Mouse (Mus musculus): ENCODE measurements around the gene Hipk3. TPM values are rescaled to one million over a fixed set of nuclear protein-coding genes. Genes with fewer than 3 reads are reported as not detected.

Hipk3 gene
- polyA plus RNA-seq, 1 experiment = 8.7 TPM

- H3K27ac ChIP-seq (ENCODE audit: control insufficient read depth, insufficient read depth, low read depth, low read length, poor library complexity) = no peak overlapping the region
- TF ChIP-seq CTCF (IDR thresholded peaks at IDR 0.05; ENCODE audit: control insufficient read depth, insufficient read depth, low read length) = no peak
- TF ChIP-seq POLR2A (IDR thresholded peaks at IDR 0.05; ENCODE audit: borderline replicate concordance, control insufficient read depth, low read depth, low read length) = no peak
Observed at GRCm38 (mm10) chr2:104489851-104490250, 4.4 kb downstream of the Hipk3 start.

GRCm38 (mm10) chr2:104484438-104484837, 9.8 kb downstream of the Hipk3 start:
- Histone ChIP-seq H3K4me3 (replicated peaks; ENCODE audit: control insufficient read depth, low read depth, low read length) (no peak overlapping the region), H3K27ac (ENCODE audit: control insufficient read depth, insufficient read depth, low read depth, low read length, poor library complexity) (no peak overlapping the region), H3K4me1 (ENCODE audit: control insufficient read depth, insufficient read depth, low read length) (no peaks in the 10 kb centered on the region; the same call in 1 of the 2 replicates)
- WGBS = 84% methylated on average over 5 of the region's 5 CpGs
- no peak for TF ChIP-seq CTCF (IDR thresholded peaks at IDR 0.05; ENCODE audit: control insufficient read depth, insufficient read depth, low read length)
- TF ChIP-seq POLR2A (IDR thresholded peaks at IDR 0.05; ENCODE audit: borderline replicate concordance, control insufficient read depth, low read depth, low read length) = no peak

More at GRCm38 (mm10) chr2:104489851-104490250, 4.4 kb downstream of the Hipk3 start:
- WGBS = 80% methylated on average over 2 of the region's 2 CpGs
- Histone ChIP-seq H3K4me1 (ENCODE audit: control insufficient read depth, insufficient read depth, low read length) (no peaks in the 10 kb centered on the region), H3K4me3 (replicated peaks; ENCODE audit: control insufficient read depth, low read depth, low read length) (no peak overlapping the region)

DNA sequence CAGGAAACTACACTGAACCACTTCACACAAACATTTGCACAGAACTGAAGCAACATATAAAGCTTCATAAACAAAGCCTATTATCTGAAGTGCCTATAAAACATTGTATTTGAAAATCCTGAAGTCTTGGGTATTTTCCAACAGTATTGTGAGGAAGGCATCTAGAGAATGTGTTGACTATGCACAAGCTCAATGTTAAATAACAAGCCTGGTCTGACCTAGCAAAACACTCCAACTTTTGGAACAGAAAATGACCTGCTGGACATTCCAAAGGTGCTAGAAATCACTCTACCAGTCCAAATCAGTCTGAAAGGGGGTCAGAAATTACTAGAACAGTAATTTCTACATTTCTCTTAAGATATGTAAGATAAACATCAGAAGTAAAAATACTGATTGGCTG, 12.1 kb downstream of the Hipk3 start:
- Histone ChIP-seq H3K4me1 (ENCODE audit: control insufficient read depth, insufficient read depth, low read length) (no peaks in the 10 kb centered on the region; the same call in 1 of the 2 replicates), H3K4me3 (replicated peaks; ENCODE audit: control insufficient read depth, low read depth, low read length) (no peak overlapping the region), H3K27ac (ENCODE audit: control insufficient read depth, insufficient read depth, low read depth, low read length, poor library complexity) (no peak overlapping the region)
- TF ChIP-seq CTCF (IDR thresholded peaks at IDR 0.05; ENCODE audit: control insufficient read depth, insufficient read depth, low read length) = no peak
- no peak for TF ChIP-seq POLR2A (IDR thresholded peaks at IDR 0.05; ENCODE audit: borderline replicate concordance, control insufficient read depth, low read depth, low read length)

DNA sequence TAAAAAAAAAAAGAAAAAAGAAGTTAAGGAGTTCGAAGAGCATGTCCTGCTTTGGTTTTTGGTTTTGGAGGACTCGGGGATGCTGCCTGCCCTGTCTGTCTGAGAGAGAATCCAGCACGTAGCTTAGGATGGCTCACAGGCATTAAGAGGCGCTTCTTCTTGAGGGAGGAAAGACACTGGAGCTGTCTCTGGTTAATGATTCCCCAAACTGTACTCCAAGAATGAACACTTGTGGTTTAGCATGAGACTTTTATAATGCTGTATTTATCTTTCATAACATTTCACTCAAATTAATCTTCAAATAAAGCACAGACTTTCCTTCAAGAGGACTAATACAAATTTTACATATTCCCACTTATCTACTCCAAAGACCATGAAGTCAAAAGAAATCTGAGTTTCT, 15.2 kb downstream of the Hipk3 start:
- no peak for TF ChIP-seq CTCF (IDR thresholded peaks at IDR 0.05; ENCODE audit: control insufficient read depth, insufficient read depth, low read length)
- Histone ChIP-seq H3K27ac (ENCODE audit: control insufficient read depth, insufficient read depth, low read depth, low read length, poor library complexity) (no peak overlapping the region), H3K4me1 (ENCODE audit: control insufficient read depth, insufficient read depth, low read length) (no peaks in the 10 kb centered on the region; the same call in 1 of the 2 replicates), H3K4me3 (replicated peaks; ENCODE audit: control insufficient read depth, low read depth, low read length) (no peak overlapping the region)
- WGBS = 80% methylated on average over 4 of the region's 4 CpGs

DNA sequence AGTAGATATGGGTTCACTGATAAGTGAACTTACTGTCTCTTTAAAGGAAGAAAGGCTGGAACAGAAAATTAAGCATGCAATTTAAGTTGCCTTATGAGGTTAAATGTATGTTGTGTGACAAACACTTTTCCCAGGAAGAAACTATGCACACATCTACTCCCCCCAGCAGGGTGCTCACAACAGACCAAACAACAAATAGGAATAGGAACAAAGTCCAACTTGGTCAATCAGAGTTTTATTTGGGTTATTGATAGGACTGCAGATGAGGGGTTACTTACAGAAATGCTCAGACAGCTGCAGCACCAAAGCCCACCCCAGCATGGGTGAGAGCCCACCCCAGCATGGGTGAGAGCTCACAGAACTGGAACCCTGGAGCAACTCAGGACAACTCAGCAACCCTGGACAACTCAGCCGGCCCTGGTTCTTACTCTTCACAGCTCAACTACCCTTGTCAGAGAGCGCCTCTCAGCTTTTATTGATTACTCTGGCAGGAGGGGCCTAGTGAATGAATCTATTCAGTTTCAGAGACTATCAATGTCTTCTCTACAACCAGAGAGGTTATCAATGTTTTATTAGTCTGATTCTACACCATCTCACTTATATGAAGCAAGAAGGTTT, 16.7 kb downstream of the Hipk3 start:
- 89% methylated on average over 2 of the region's 2 CpGs for WGBS
- Histone ChIP-seq H3K4me3 (replicated peaks; ENCODE audit: control insufficient read depth, low read depth, low read length) (no peak overlapping the region), H3K27ac (ENCODE audit: control insufficient read depth, insufficient read depth, low read depth, low read length, poor library complexity) (no peak overlapping the region), H3K4me1 (ENCODE audit: control insufficient read depth, insufficient read depth, low read length) (no peaks in the 10 kb centered on the region; the same call in 1 of the 2 replicates)
- TF ChIP-seq CTCF (IDR thresholded peaks at IDR 0.05; ENCODE audit: control insufficient read depth, insufficient read depth, low read length) (no peak), POLR2A (IDR thresholded peaks at IDR 0.05; ENCODE audit: borderline replicate concordance, control insufficient read depth, low read depth, low read length) (no peak)

- TF ChIP-seq POLR2A (IDR thresholded peaks at IDR 0.05; ENCODE audit: borderline replicate concordance, control insufficient read depth, low read depth, low read length) = no peak
- no peak for TF ChIP-seq CTCF (IDR thresholded peaks at IDR 0.05; ENCODE audit: control insufficient read depth, insufficient read depth, low read length)
- WGBS = 87% methylated on average over 6 of the region's 6 CpGs
Observed at GRCm38 (mm10) chr2:104472056-104472455, 22.2 kb downstream of the Hipk3 start.

DNA sequence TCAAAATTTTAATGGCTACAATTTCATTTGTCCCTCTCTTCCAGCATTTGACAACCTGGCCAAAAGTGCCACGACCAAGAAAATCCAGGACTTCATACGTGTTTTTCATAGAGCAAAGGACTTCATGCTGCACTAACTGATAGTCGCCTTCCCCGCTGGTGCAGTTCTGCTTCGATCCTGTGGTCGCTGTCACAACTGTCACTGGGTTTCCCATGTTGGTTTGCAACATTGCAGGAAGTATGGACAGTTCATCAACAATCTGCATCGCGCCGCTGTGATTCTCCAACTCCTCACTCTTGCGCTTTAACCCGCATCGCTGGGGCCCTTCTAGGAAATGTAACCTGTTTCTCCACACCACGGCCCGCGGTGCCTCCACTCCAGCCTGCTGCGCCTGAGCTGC, 23.1 kb downstream of the Hipk3 start:
- 58% methylated on average over 16 of the region's 16 CpGs for WGBS

More at GRCm38 (mm10) chr2:104472056-104472455, 22.2 kb downstream of the Hipk3 start:
- Histone ChIP-seq H3K4me1 (ENCODE audit: control insufficient read depth, insufficient read depth, low read length) (no peaks in the 10 kb centered on the region; the same call in 1 of the 2 replicates), H3K27ac (ENCODE audit: control insufficient read depth, insufficient read depth, low read depth, low read length, poor library complexity) (no peak overlapping the region), H3K4me3 (replicated peaks; ENCODE audit: control insufficient read depth, low read depth, low read length) (no peak overlapping the region)

GRCm38 (mm10) chr2:104470536-104470935, 23.7 kb downstream of the Hipk3 start:
- H3K4me1 ChIP-seq (ENCODE audit: control insufficient read depth, insufficient read depth, low read length) = no peaks in the 10 kb centered on the region; the same call in 1 of the 2 replicates
- no peak overlapping the region for H3K4me3 ChIP-seq (replicated peaks; ENCODE audit: control insufficient read depth, low read depth, low read length)
- WGBS = 92% methylated on average over 6 of the region's 6 CpGs
- no peak for TF ChIP-seq CTCF (IDR thresholded peaks at IDR 0.05; ENCODE audit: control insufficient read depth, insufficient read depth, low read length)
- no peak overlapping the region for H3K27ac ChIP-seq (ENCODE audit: control insufficient read depth, insufficient read depth, low read depth, low read length, poor library complexity)

More for the DNA sequence above, 23.1 kb downstream of the Hipk3 start:
- TF ChIP-seq POLR2A (IDR thresholded peaks at IDR 0.05; ENCODE audit: borderline replicate concordance, control insufficient read depth, low read depth, low read length) (no peak), CTCF (IDR thresholded peaks at IDR 0.05; ENCODE audit: control insufficient read depth, insufficient read depth, low read length) (no peak)
- Histone ChIP-seq H3K27ac (ENCODE audit: control insufficient read depth, insufficient read depth, low read depth, low read length, poor library complexity) (no peak overlapping the region), H3K4me3 (replicated peaks; ENCODE audit: control insufficient read depth, low read depth, low read length) (no peak overlapping the region), H3K4me1 (ENCODE audit: control insufficient read depth, insufficient read depth, low read length) (no peaks in the 10 kb centered on the region; the same call in 1 of the 2 replicates)

DNA sequence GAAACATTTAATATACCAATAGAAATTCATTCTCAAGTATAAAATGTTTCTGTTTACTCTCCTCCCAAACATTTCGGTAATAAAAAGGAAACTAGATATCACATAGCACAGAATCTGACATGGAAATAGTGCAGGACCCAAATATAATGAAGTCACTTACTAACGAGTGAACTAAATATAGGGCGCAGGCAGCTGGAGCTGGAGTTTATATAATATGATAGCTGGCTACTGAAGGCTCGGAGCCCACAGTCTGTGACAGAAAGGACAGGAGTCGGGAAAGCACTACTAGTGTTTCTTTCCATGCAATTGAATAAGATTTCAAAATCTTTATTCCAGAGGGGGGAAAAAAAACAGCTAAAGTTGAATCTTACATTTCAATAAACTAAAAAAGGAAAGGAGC, 25.8 kb downstream of the Hipk3 start:
- 85% methylated on average over 5 of the region's 5 CpGs for WGBS
- Histone ChIP-seq H3K4me3 (replicated peaks; ENCODE audit: control insufficient read depth, low read depth, low read length) (no peak overlapping the region), H3K27ac (ENCODE audit: control insufficient read depth, insufficient read depth, low read depth, low read length, poor library complexity) (no peak overlapping the region), H3K4me1 (ENCODE audit: control insufficient read depth, insufficient read depth, low read length) (no peaks in the 10 kb centered on the region; the same call in 1 of the 2 replicates)
- TF ChIP-seq CTCF (IDR thresholded peaks at IDR 0.05; ENCODE audit: control insufficient read depth, insufficient read depth, low read length) (no peak), POLR2A (IDR thresholded peaks at IDR 0.05; ENCODE audit: borderline replicate concordance, control insufficient read depth, low read depth, low read length) (no peak)
